Mouse (Mus musculus): ENCODE data around the gene Gm49673.
A peak's percentile ranks its signal among the peaks of the same experiment; 100 is the strongest.
"Not testable (repeated sequence)": the region's sequence is repeated elsewhere in the genome, so short reads cannot be mapped to it uniquely, and the experiment has no call there.

Gm49673 gene

GRCm38 (mm10) chr17:8147439-8148316 is at the start of gene Gm49673, which contains the start of gene Rnaset2a:
Gm49673 (minus strand) TSS chr17:8147788.
Rnaset2a (minus strand) TSS chr17:8148097.
- not testable (repeated sequence) for DNase-seq (ENCODE audit: low spot score in 2 of 2)

- no peak for DNase-seq (ENCODE audit: low spot score in 2 of 2)
These were observed 48.2 kb upstream of the Gm49673 start for GRCm38 (mm10) chr17:8195685-8196376.

GRCm38 (mm10) chr17:8193678-8194077 is 46.1 kb upstream of the Gm49673 start:
- peak; percentile 27 to 31 for DNase-seq (ENCODE audit: low spot score in 2 of 2)

- no peak for DNase-seq (ENCODE audit: low spot score in 2 of 2)
These were observed 36.6 kb upstream of the Gm49673 start for GRCm38 (mm10) chr17:8184217-8184616.

- DNase-seq (ENCODE audit: low spot score in 2 of 2): no peak
These were observed 36.2 kb upstream of the Gm49673 start for GRCm38 (mm10) chr17:8183815-8184214.

GRCm38 (mm10) chr17:8177090-8177489 is 29.5 kb upstream of the Gm49673 start:
- DNase-seq (ENCODE audit: low spot score in 2 of 2): no peak

- DNase-seq (ENCODE audit: low spot score in 2 of 2): no peak
These were observed 23.5 kb upstream of the Gm49673 start for GRCm38 (mm10) chr17:8171081-8171480.

GRCm38 (mm10) chr17:8170331-8170730 is 22.7 kb upstream of the Gm49673 start:
- no peak for DNase-seq (ENCODE audit: low spot score in 2 of 2)

- DNase-seq (ENCODE audit: low spot score in 2 of 2): not testable (repeated sequence)
These were observed 19.8 kb upstream of the Gm49673 start for GRCm38 (mm10) chr17:8167436-8167835.

GRCm38 (mm10) chr17:8166454-8166853 is 18.9 kb upstream of the Gm49673 start:
- DNase-seq (ENCODE audit: low spot score in 2 of 2): not testable (repeated sequence)

- not testable (repeated sequence) for DNase-seq (ENCODE audit: low spot score in 2 of 2)
These were observed 18.4 kb upstream of the Gm49673 start for GRCm38 (mm10) chr17:8165977-8166376.

GRCm38 (mm10) chr17:8165608-8165945 is 18.0 kb upstream of the Gm49673 start:
- DNase-seq (ENCODE audit: low spot score in 2 of 2): peak; percentile 26 to 50

- peak; percentile 68 to 83 for DNase-seq (ENCODE audit: low spot score in 2 of 2)
These were observed 17.4 kb upstream of the Gm49673 start, which contains the start of gene Fgfr1op for GRCm38 (mm10) chr17:8164701-8165607. Fgfr1op (plus strand) TSS chr17:8165501.

GRCm38 (mm10) chr17:8160969-8161368 is 13.4 kb upstream of the Gm49673 start:
- peak; percentile 56 to 72 for DNase-seq (ENCODE audit: low spot score in 2 of 2)

GRCm38 (mm10) chr17:8158627-8159026 is 11.0 kb upstream of the Gm49673 start:
- DNase-seq (ENCODE audit: low spot score in 2 of 2): not testable (repeated sequence)

- not testable (repeated sequence) for DNase-seq (ENCODE audit: low spot score in 2 of 2)
These were observed 8.4 kb upstream of the Gm49673 start for GRCm38 (mm10) chr17:8155982-8156381.

GRCm38 (mm10) chr17:8155010-8155409 is 7.4 kb upstream of the Gm49673 start:
- not testable (repeated sequence) for DNase-seq (ENCODE audit: low spot score in 2 of 2)

- DNase-seq (ENCODE audit: low spot score in 2 of 2): not testable (repeated sequence)
These were observed 657 bp downstream of the Gm49673 start for GRCm38 (mm10) chr17:8146931-8147330.

GRCm38 (mm10) chr17:8143802-8144673 is 3.5 kb downstream of the Gm49673 start:
- not testable (repeated sequence) for DNase-seq (ENCODE audit: low spot score in 2 of 2)

GRCm38 (mm10) chr17:8140210-8140609 is 7.4 kb downstream of the Gm49673 start:
- DNase-seq (ENCODE audit: low spot score in 2 of 2): not testable (repeated sequence)

All from right cerebral cortex, adult 2 months (tissue).